Mouse (Mus musculus) MEL (cell line): ENCODE measurements around the gene Il24.

Experiments
- BHLHE40 ChIP-seq: IDR thresholded peaks from 2 replicates; pipeline ENCODE4 v1.6.1; 2012; ENCODE audit warnings: low read depth, mild to moderate bottlenecking, inconsistent platforms, low read length, improper control_type of control experiment, borderline replicate concordance
- CTCF ChIP-seq, 3 experiments: IDR thresholded peaks in 2 of 3; conservative IDR thresholded peaks in 1 of 3; 2 replicates each; pipeline ENCODE4 v1.5.1; 2011 to 2012; ENCODE audit warnings: low read length in 3 of 3, low read depth in 2 of 3, mild to moderate bottlenecking in 2 of 3, improper control_type of control experiment in 1 of 3, inconsistent platforms in 1 of 3, mixed read lengths in 1 of 3, moderate library complexity in 1 of 3; ENCODE audit not compliant: control insufficient read depth in 1 of 3, insufficient read depth in 1 of 3, poor library complexity in 1 of 3, severe bottlenecking in 1 of 3
- E2F4 ChIP-seq: IDR thresholded peaks from 2 replicates; pipeline ENCODE4 v1.6.1; 2011; ENCODE audit warnings: low read depth, low read length, improper control_type of control experiment, borderline replicate concordance
- GATA1 ChIP-seq: IDR thresholded peaks from 2 replicates; pipeline ENCODE4 v1.6.1; 2011; ENCODE audit warnings: low read depth, low read length, improper control_type of control experiment
- NRF1 ChIP-seq: IDR thresholded peaks from 2 replicates; pipeline ENCODE4 v1.6.1; 2014; ENCODE audit warnings: low read depth, mild to moderate bottlenecking, inconsistent platforms, low read length, improper control_type of control experiment, moderate library complexity; ENCODE audit not compliant: poor library complexity, insufficient read depth, severe bottlenecking
- POLR2A ChIP-seq, 2 experiments: IDR thresholded peaks; 2 replicates each; pipeline ENCODE4 v1.6.1; 2011 to 2012; ENCODE audit warnings: low read length in 2 of 2, mild to moderate bottlenecking in 2 of 2, control low read depth in 1 of 2, improper control_type of control experiment in 1 of 2, low read depth in 1 of 2, moderate library complexity in 1 of 2; ENCODE audit not compliant: control insufficient read depth in 1 of 2, insufficient read depth in 1 of 2, poor library complexity in 1 of 2
- TAL1 ChIP-seq: IDR thresholded peaks from 2 replicates; pipeline ENCODE4 v1.6.1; 2012; ENCODE audit warnings: mild to moderate bottlenecking, inconsistent platforms, low read length, moderate library complexity, mixed read lengths
- TCF12 ChIP-seq: IDR thresholded peaks from 2 replicates; pipeline ENCODE4 v1.6.1; 2014; ENCODE audit warnings: low read depth, mild to moderate bottlenecking, inconsistent platforms, low read length, improper control_type of control experiment, moderate library complexity
- USF1 ChIP-seq: IDR thresholded peaks from 2 replicates; pipeline ENCODE4 v1.6.1; 2014; ENCODE audit warnings: low read depth, mild to moderate bottlenecking, inconsistent platforms, low read length, improper control_type of control experiment, moderate library complexity

DNA sequence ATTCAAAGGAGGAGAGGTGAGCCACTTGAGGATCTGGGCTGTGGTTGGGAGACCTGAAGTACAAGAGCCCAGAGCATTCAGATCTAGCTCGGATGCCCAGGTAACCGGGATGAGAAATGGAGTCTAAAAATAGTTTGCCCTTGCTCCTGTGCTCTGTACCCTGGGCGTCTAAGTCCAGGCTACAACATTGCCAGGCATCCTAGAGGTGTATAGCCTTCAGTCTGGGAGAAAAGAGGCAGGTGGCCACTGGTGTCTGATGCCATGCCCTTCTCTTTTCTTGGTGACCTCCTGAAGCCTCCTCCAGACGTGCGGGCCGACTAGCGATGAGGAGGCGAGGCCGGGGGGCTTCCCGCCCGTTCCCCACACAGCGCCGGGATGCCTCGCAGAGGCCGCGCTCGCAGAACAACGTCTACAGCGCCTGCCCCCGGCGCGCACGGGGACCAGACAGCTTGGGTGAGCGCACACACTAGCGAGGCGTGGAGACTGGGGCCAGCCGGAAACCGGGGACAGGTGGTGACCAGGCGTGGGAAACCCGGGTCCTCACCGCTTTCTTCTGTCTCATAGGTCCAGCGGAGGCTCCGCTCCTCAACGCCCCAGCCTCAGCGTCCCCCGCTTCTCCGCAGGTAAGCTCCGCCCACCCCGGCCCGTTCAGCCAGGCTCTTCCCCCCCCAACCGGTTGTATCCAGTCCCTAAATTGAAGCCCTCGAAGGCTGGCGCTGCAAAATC is 9.2 kb downstream of the Il24 start:
- TF ChIP-seq E2F4 (no peak), BHLHE40 (no peak), TAL1 (no peak), CTCF (IDR thresholded peaks at IDR 0.05 in 2 of 3, conservative IDR thresholded peaks at IDR 0.05 in 1 of 3; ENCODE audit: control insufficient read depth in 1 of 3, insufficient read depth in 1 of 3, low read depth in 2 of 3, low read length in 3 of 3, poor library complexity in 1 of 3, severe bottlenecking in 1 of 3) (no peak), GATA1 (no peak), POLR2A (IDR thresholded peaks at IDR 0.05; ENCODE audit: control insufficient read depth in 1 of 2, insufficient read depth in 1 of 2, low read depth in 1 of 2, low read length in 2 of 2, poor library complexity in 1 of 2) (no peak), USF1 (no peak), TCF12 (no peak), NRF1 (no peak)
